Mouse (Mus musculus): ENCODE measurements around the gene Csnk1g1. TPM values are rescaled to one million over a fixed set of nuclear protein-coding genes. Genes with fewer than 3 reads are reported as not detected.
A peak's percentile ranks its signal among the peaks of the same experiment; 100 is the strongest.

Gene Csnk1g1
- polyA plus RNA-seq, 1 experiment from 2014 or later: 25.3 TPM

DNA sequence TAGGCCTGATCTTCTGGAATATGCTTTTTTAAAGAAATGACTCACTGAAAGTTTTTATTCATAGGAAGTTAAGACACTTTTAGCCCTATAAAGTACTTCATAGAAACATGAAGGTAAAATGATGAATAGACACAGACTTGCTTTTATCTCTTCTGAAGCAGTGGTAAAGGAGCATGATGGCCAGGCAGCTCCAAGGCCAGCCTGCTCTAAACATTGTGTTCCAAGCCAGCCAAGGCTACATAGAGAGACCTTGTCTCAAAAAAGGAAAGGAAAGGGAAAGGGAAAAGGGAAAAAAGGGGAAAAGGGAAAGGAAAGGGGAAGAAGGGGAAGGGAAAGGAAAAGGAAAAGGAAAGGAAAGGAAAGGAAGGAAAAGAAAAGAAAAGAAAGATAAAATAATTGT is 111.9 kb downstream of the Csnk1g1 start:
- no peak for ATAC-seq (replicated peaks)
- Histone ChIP-seq H3K4me2 (no peak overlapping the region), H3K9me3 (no peaks in the 10 kb centered on the region), H3K4me3 (no peak overlapping the region), H3K27ac (no peak overlapping the region), H3K36me3 (replicated peaks) (no peaks in the 10 kb centered on the region; the same call in 1 of the 2 replicates), H3K27me3 (replicated peaks) (no peaks in the 10 kb centered on the region), H3K4me1 (no peaks in the 10 kb centered on the region), H3K9ac (no peak overlapping the region)

- H3K36me3 ChIP-seq (replicated peaks): no peaks in the 10 kb centered on the region
- no peaks in the 10 kb centered on the region for H3K9me3 ChIP-seq
- WGBS: 90% methylated on average over 4 of the region's 4 CpGs
- H3K4me3 ChIP-seq: no peak overlapping the region
- H3K9ac ChIP-seq: no peak overlapping the region
- no peak overlapping the region for H3K4me2 ChIP-seq
- H3K27ac ChIP-seq: no peak overlapping the region
- H3K4me1 ChIP-seq: no peaks in the 10 kb centered on the region
- no peaks in the 10 kb centered on the region for H3K27me3 ChIP-seq (replicated peaks)
- ATAC-seq (replicated peaks): no peak
Observed at GRCm38 (mm10) chr9:66038082-66038481, 129.4 kb downstream of the Csnk1g1 start.

DNA sequence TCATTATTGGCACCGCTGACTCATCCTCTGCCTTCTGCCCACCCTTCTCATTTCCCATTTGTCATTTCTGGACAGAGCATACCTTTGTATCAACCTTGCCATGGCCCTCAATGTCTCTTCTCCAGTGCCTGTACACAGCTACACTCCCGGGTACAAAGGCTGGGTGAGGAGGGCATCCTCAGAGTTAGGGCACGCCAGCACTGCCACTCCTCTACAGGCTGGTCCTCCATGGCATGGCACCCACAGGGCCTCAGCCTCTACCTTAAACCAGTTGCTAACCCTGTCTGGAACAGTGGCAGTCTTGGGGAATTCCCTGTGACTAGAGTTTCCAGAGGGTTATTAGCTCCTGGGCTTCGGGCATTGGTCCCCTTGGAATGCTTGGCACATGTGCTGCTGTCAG is 129.9 kb downstream of the Csnk1g1 start:
- ATAC-seq (replicated peaks): no peak
- H3K36me3 ChIP-seq (replicated peaks): no peaks in the 10 kb centered on the region

DNA sequence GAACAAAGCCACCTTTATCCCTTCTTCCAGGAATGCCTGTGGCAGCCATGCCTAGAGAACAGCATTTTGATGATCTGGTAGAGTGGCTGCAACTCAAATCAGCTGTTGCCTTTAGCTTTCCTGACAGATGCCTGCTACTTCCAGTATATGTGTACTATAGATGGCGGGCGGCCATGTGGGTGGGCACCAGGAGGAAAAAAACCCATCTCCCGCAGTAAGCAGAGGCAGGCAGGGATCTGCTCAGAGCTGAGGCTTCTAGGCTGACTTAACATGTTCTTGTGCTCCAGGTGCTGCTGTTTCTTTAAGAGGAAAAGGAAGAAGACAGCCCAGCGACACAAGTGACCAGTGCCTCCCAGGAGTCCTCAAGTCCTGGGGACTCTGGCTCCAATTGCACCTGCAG is 130.6 kb downstream of the Csnk1g1 start:
- H3K9me3 ChIP-seq: no peaks in the 10 kb centered on the region
- no peaks in the 10 kb centered on the region for H3K4me1 ChIP-seq
- 90% methylated on average over 4 of the region's 4 CpGs for WGBS
- ATAC-seq (replicated peaks): no peak
- H3K4me2 ChIP-seq: no peak overlapping the region
- H3K36me3 ChIP-seq (replicated peaks): no peaks in the 10 kb centered on the region
- H3K27me3 ChIP-seq (replicated peaks): no peaks in the 10 kb centered on the region
- H3K4me3 ChIP-seq: no peak overlapping the region
- no peak overlapping the region for H3K27ac ChIP-seq
- no peak overlapping the region for H3K9ac ChIP-seq

More for the DNA sequence above, 129.9 kb downstream of the Csnk1g1 start:
- Histone ChIP-seq H3K4me2 (no peak overlapping the region), H3K4me1 (no peaks in the 10 kb centered on the region), H3K4me3 (no peak overlapping the region), H3K9ac (no peak overlapping the region), H3K9me3 (no peaks in the 10 kb centered on the region), H3K27me3 (replicated peaks) (no peaks in the 10 kb centered on the region), H3K27ac (no peak overlapping the region)
- 97% methylated on average over 4 of the region's 4 CpGs for WGBS

DNA sequence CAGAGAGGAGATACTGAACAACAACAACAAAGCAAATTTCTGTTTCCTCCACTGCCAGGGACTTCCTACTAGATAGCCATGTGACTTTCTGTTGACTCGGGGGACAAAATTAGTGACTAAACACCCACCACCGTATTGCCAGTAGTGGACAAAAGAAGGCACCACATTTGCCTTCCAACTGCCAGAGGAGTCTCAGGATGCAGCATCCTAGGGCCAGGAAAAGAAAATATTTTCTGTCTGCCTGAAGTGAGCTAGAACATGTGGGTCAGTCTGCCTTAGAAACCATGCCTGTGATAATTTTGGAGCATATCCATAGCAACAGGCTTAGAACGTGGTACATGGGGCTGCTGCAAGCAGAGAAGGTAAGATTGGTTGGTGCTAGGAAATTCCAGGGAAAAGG is 132.1 kb downstream of the Csnk1g1 start:
- Histone ChIP-seq H3K36me3 (replicated peaks) (no peaks in the 10 kb centered on the region), H3K9ac (no peak overlapping the region), H3K4me1 (no peaks in the 10 kb centered on the region), H3K9me3 (no peaks in the 10 kb centered on the region), H3K27ac (no peak overlapping the region), H3K4me2 (no peak overlapping the region), H3K27me3 (replicated peaks) (no peaks in the 10 kb centered on the region), H3K4me3 (no peak overlapping the region)
- WGBS: 87% methylated on average over 3 of the region's 3 CpGs
- ATAC-seq (replicated peaks): no peak

DNA sequence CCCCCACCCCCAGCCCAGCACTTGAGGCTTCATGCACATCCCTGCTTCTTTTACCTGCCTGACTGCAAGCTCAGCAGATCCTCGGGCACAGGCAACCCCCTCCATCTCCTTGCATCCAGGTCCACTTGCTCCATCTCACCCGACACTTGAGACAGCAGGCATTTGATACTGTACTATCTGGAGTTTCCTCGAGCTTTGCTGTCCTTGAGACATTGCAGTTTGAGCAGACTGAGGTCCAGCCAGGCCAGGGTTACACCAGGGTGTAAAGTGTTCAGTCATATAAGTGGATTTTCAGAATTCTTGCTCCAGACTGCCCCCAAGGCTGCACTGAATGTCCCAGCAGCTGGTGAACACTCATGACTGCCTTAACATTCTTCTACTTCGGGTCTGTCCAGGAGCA is 133.6 kb downstream of the Csnk1g1 start:
- Histone ChIP-seq H3K36me3 (replicated peaks) (no peaks in the 10 kb centered on the region), H3K4me2 (no peak overlapping the region), H3K9me3 (no peaks in the 10 kb centered on the region), H3K4me3 (no peak overlapping the region), H3K27ac (no peak overlapping the region), H3K27me3 (replicated peaks) (no peaks in the 10 kb centered on the region), H3K4me1 (no peaks in the 10 kb centered on the region), H3K9ac (no peak overlapping the region)
- ATAC-seq (replicated peaks): no peak
- 94% methylated on average over 4 of the region's 4 CpGs for WGBS

DNA sequence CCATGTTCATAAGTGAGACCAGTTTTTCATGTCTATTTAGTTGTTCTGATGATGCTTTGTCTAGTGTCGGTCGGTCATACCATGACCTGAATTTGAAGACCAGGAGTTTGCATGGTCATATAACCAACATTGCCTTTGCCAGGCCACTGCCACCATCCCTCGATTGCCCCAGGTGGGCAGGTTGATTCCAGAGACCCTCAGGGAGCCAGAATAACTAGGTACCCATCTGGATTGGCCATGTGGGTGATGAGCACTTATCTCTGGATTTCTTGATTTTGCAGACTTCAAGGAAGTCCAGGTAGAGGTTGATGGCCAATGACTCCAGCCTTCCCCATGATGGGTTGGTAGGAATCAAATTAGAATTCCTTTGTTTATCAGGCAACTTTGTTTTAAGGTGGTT is 134.5 kb downstream of the Csnk1g1 start:
- no peak overlapping the region for H3K4me3 ChIP-seq
- no peaks in the 10 kb centered on the region for H3K36me3 ChIP-seq (replicated peaks)
- no peak overlapping the region for H3K4me2 ChIP-seq
- H3K9me3 ChIP-seq: no peaks in the 10 kb centered on the region
- no peaks in the 10 kb centered on the region for H3K27me3 ChIP-seq (replicated peaks)
- no peak overlapping the region for H3K27ac ChIP-seq
- no peak overlapping the region for H3K9ac ChIP-seq
- no peaks in the 10 kb centered on the region for H3K4me1 ChIP-seq
- WGBS: 98% methylated on average over 3 of the region's 3 CpGs
- ATAC-seq (replicated peaks): no peak

DNA sequence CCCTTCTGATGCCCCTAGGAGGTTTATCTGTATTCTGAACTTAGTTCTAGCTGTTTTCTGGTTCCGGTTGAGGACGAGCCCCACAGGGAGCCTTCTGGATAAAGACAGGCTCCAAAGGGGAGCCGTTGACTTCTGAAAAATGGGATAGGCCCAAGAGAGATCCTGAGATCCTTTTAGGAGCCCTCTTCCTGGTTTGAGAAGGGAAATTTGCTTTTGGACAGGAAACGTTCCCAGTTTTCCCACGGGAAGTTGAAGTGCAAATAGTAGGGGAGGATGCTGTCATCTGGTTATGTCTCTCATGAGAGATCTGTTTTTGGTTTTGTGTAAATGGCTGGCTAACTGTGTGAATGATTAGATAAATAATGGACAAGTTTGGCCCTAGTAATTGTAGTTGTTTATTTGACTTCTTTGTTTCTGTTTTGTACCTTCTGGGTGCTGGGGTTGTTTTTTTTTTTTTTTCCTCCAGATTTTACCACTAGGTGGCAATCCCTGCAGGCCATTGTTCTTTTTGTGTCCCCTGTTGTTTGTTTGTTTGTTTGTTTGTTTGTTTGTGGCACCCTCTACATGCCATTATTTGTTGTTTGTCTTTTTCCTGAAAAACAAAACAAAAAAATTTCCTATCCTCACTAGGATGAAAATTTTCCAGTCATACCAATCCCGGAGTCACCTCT is 141.3 kb downstream of the Csnk1g1 start:
- Histone ChIP-seq H3K27ac (no peak overlapping the region), H3K4me1 (no peaks in the 10 kb centered on the region), H3K9me3 (no peaks in the 10 kb centered on the region), H3K9ac (no peak overlapping the region), H3K27me3 (replicated peaks) (no peaks in the 10 kb centered on the region), H3K36me3 (replicated peaks) (no peaks in the 10 kb centered on the region), H3K4me2 (no peak overlapping the region), H3K4me3 (no peak overlapping the region)
- WGBS: 67% methylated on average over 6 of the region's 6 CpGs
- no peak for ATAC-seq (replicated peaks)

GRCm38 (mm10) chr9:66051493-66051892 is 142.8 kb downstream of the Csnk1g1 start:
- Histone ChIP-seq H3K4me1 (no peaks in the 10 kb centered on the region), H3K27me3 (replicated peaks) (no peaks in the 10 kb centered on the region), H3K4me3 (no peak overlapping the region), H3K9me3 (no peaks in the 10 kb centered on the region), H3K9ac (no peak overlapping the region), H3K27ac (no peak overlapping the region), H3K4me2 (no peak overlapping the region), H3K36me3 (replicated peaks) (no peaks in the 10 kb centered on the region)
- ATAC-seq (replicated peaks): no peak
- 72% methylated on average over 4 of the region's 4 CpGs for WGBS

DNA sequence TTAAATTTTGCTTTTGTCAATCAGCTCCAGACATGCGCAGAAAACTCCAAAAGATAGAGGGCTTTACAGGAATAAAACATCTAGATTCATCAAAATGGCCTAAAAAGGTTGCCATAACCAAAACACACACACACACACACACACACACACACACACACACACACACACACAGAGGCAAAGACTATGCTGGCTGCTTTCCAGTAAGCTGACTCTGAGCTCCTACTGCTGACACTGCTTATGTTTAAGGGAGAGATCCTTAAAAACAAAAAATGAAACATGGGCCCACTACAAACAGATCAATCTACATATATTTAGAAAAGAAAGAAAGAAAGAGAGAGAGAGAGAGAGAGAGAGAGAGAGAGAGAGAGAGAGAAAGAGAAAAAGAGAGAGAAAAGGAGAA is 144.0 kb downstream of the Csnk1g1 start:
- Histone ChIP-seq H3K9me3 (no peaks in the 10 kb centered on the region), H3K27me3 (replicated peaks) (no peaks in the 10 kb centered on the region), H3K36me3 (replicated peaks) (no peaks in the 10 kb centered on the region), H3K4me3 (no peak overlapping the region), H3K27ac (no peak overlapping the region), H3K4me1 (no peaks in the 10 kb centered on the region), H3K4me2 (no peak overlapping the region), H3K9ac (no peak overlapping the region)
- ATAC-seq (replicated peaks): no peak
- 87% methylated on average over 1 of the region's 1 CpGs for WGBS

DNA sequence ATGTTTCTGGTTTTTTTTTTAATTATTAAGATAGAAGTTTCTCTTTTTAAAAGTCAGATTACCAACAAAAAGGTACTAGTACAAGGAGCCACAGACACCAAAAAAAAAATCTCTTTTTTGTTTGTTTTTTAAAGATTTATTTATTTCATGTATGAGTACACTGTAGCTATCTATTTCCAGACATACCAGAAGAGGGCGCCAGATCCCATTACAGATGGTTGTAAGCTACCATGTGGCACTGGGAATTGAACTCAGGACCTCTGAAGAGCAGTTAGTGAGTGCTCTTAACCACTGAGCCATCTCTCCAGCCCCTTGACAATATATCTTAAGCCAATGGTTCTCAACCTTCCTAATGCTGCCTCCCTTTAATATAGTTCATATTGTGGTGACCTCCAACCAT is 144.9 kb downstream of the Csnk1g1 start:
- WGBS: 26% methylated on average over 1 of the region's 1 CpGs
- no peak overlapping the region for H3K4me2 ChIP-seq
- H3K4me3 ChIP-seq: no peak overlapping the region
- H3K4me1 ChIP-seq: no peaks in the 10 kb centered on the region
- ATAC-seq (replicated peaks): no peak
- H3K9ac ChIP-seq: no peak overlapping the region
- H3K36me3 ChIP-seq (replicated peaks): no peaks in the 10 kb centered on the region
- H3K27ac ChIP-seq: no peak overlapping the region
- no peaks in the 10 kb centered on the region for H3K9me3 ChIP-seq
- H3K27me3 ChIP-seq (replicated peaks): no peaks in the 10 kb centered on the region

- Histone ChIP-seq H3K4me1 (peaks cover 19% of the 10 kb centered on the region), H3K9me3 (no peaks in the 10 kb centered on the region), H3K4me2 (peak within 1 kb of the TSS; percentile 66), H3K9ac (peak within 1 kb of the TSS; percentile 95), H3K27ac (peak within 1 kb of the TSS; percentile 92), H3K36me3 (replicated peaks) (peaks cover 16% of the 10 kb centered on the region), H3K27me3 (replicated peaks) (no peaks in the 10 kb centered on the region), H3K4me3 (peak within 1 kb of the TSS; percentile 83)
- under 1% methylated on average over 51 of the region's 51 CpGs for WGBS
- peak; percentile 99 for ATAC-seq (replicated peaks)
Observed at GRCm38 (mm10) chr9:66059583-66060307, 151.0 kb downstream of the Csnk1g1 start, which contains the start of gene Ppib. Ppib (plus strand) TSS chr9:66060222.

GRCm38 (mm10) chr9:66060308-66060647 is 151.6 kb downstream of the Csnk1g1 start:
- no peaks in the 10 kb centered on the region for H3K9me3 ChIP-seq
- H3K9ac ChIP-seq: peak overlapping the region; percentile 95
- H3K36me3 ChIP-seq (replicated peaks): peaks cover 19% of the 10 kb centered on the region
- H3K4me3 ChIP-seq: peak overlapping the region; percentile 83
- H3K4me1 ChIP-seq: peaks cover 19% of the 10 kb centered on the region
- H3K27ac ChIP-seq: peak overlapping the region; percentile 92
- peak overlapping the region; percentile 66 for H3K4me2 ChIP-seq
- under 1% methylated on average over 20 of the region's 20 CpGs for WGBS
- ATAC-seq (replicated peaks): peak; percentile 79
- no peaks in the 10 kb centered on the region for H3K27me3 ChIP-seq (replicated peaks)

All from midbrain, embryonic 15.5 days (tissue).